Mouse (Mus musculus): ENCODE results near the gene Ipo11.

DNA sequence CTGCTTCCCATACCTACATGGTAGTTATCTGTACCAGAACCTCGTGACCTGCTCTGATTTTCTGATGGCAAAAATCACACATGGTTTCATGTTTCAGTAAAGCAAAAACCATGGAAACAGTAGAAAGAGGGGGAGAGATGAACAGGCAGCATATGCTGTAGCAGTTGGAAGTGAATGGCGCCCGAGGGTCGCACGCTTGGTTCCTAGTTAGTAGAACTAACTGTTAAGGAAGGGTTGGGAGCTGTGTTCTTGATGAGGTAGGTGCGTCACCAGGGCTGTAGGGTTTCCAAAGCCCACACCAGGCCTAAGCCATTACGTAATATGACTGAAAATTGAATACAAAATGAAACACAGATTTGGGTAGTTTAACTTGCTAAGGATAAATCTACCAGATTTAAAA, 126.6 kb downstream of the Ipo11 start:
- no peak for TF ChIP-seq POLR2A (IDR thresholded peaks at IDR 0.05; ENCODE audit: control insufficient read depth, low read depth, low read length)
- TF ChIP-seq CTCF (IDR thresholded peaks at IDR 0.05; ENCODE audit: control insufficient read depth, insufficient read depth, insufficient replicate concordance, low read depth, low read length) = no peak
